Comparison of ENCODE assay signal across 30 mouse cellular contexts in genomic region chr17:17383703-17384102, GRCm38 (mm10). TPM values are rescaled to one million over a fixed set of nuclear protein-coding genes. Genes with fewer than 3 reads are reported as not detected.
"Had no signal": no experiment of that assay in that cellular context is flagged by ENCODE, and none has a peak within 500 bp of the region (broad histone marks: within the 10 kb centered on the region; RNA-seq: fewer than 3 reads in every experiment).

No protein-coding gene starts in this region.

- H3K4me3 ChIP-seq: embryonic facial prominence, embryonic 10.5 days; embryonic facial prominence, embryonic 12.5 days; embryonic facial prominence, embryonic 13.5 days; embryonic facial prominence, embryonic 15.5 days; erythroblast, embryonic 14.5 days; forebrain, embryonic 10.5 days; forebrain, embryonic 12.5 days; forebrain, embryonic 13.5 days; forebrain, embryonic 15.5 days; gastrocnemius, adult 2 months had no signal

- H3K4me2 ChIP-seq: embryonic facial prominence, embryonic 12.5 days; embryonic facial prominence, embryonic 13.5 days; embryonic facial prominence, embryonic 15.5 days; forebrain, embryonic 12.5 days; forebrain, embryonic 13.5 days; forebrain, embryonic 15.5 days had no signal

- H3K27ac ChIP-seq: embryonic facial prominence, embryonic 10.5 days; embryonic facial prominence, embryonic 12.5 days; embryonic facial prominence, embryonic 13.5 days; embryonic facial prominence, embryonic 15.5 days; forebrain, embryonic 10.5 days; forebrain, embryonic 12.5 days; forebrain, embryonic 13.5 days; forebrain, embryonic 15.5 days; gastrocnemius, adult 2 months had no signal

- DNase-seq: cerebellum, adult 2 months; cerebellum, adult 8-10 months; cerebellum, adult 9-10 months; cerebellum, adult 9-11 months; cerebellum, postnatal 10 days; cerebellum, postnatal 14 days; cerebellum, postnatal 25 days; cerebellum, postnatal 36 days; embryo, embryonic 11 days; forebrain, postnatal 0 days; gastrocnemius, adult 2 months; gastrocnemius, postnatal 10 days; gastrocnemius, postnatal 14 days; gastrocnemius, postnatal 25 days; gastrocnemius, postnatal 36 days; heart, adult 11 months; heart, adult 18-20 months had no signal

- ATAC-seq: forebrain, embryonic 13.5 days; forebrain, embryonic 14.5 days; forebrain, embryonic 15.5 days; forebrain, embryonic 16.5 days; forebrain, postnatal 0 days had no signal

- H3K4me1 ChIP-seq: embryonic facial prominence, embryonic 10.5 days; embryonic facial prominence, embryonic 12.5 days; embryonic facial prominence, embryonic 13.5 days; embryonic facial prominence, embryonic 15.5 days; forebrain, embryonic 10.5 days; forebrain, embryonic 12.5 days; forebrain, embryonic 13.5 days; forebrain, embryonic 15.5 days had no signal

- H3K27me3 ChIP-seq: embryonic facial prominence, embryonic 12.5 days; embryonic facial prominence, embryonic 13.5 days; embryonic facial prominence, embryonic 15.5 days; forebrain, embryonic 12.5 days; forebrain, embryonic 13.5 days; forebrain, embryonic 15.5 days had no signal

- H3K9me3 ChIP-seq: embryonic facial prominence, embryonic 10.5 days; embryonic facial prominence, embryonic 12.5 days; embryonic facial prominence, embryonic 13.5 days; embryonic facial prominence, embryonic 15.5 days; forebrain, embryonic 10.5 days; forebrain, embryonic 12.5 days; forebrain, embryonic 13.5 days; forebrain, embryonic 15.5 days had no signal

- H3K9ac ChIP-seq: embryonic facial prominence, embryonic 12.5 days; embryonic facial prominence, embryonic 13.5 days; embryonic facial prominence, embryonic 15.5 days; forebrain, embryonic 12.5 days; forebrain, embryonic 13.5 days; forebrain, embryonic 15.5 days; forebrain, postnatal 0 days had no signal

RNA-seq across cellular contexts. Expression of gene Lix1, which starts 18.8 kb away (rescaled TPM):
- total RNA-seq: common myeloid progenitor, adult 5-6 weeks; granulocyte monocyte progenitor cell, adult 5-6 weeks had no signal
- polyA plus RNA-seq: erythroblast, embryonic 14.5 days had no signal
